Mouse (Mus musculus): ENCODE results near the gene Th. TPM values are rescaled to one million over a fixed set of nuclear protein-coding genes. Genes with fewer than 3 reads are reported as not detected.

Gene Th
- total RNA-seq, 1 experiment = 0.80 TPM

- in situ Hi-C loops (cut with MboI; ENCODE audit: low sequenced_read_pairs in 2 of 2, unreplicated experiment in 2 of 2) = loop anchor here in 1 of 2 experiments (10.0 kb wide), 1 partner anchor 182 kb away; no protein-coding TSS in a partner anchor
- Histone ChIP-seq H3K4me3 (ENCODE audit: insufficient read depth in 1 of 2, low read depth in 1 of 2, low read length in 2 of 2, poor library complexity in 1 of 2, severe bottlenecking in 1 of 2) (no peak overlapping the region), H3K36me3 (ENCODE audit: control insufficient read depth, insufficient read depth, low read length, poor library complexity, severe bottlenecking) (no peaks in the 10 kb centered on the region), H3K27ac (ENCODE audit: insufficient read depth, low read depth, low read length, poor library complexity, severe bottlenecking) (no peak overlapping the region), H3K9ac (ENCODE audit: insufficient read depth, low read depth, low read length, poor library complexity, severe bottlenecking) (no peak overlapping the region), H3K4me1 (ENCODE audit: control insufficient read depth in 2 of 2, insufficient read depth in 2 of 2, low read length in 2 of 2, poor library complexity in 1 of 2) (peaks cover 0 to 6% of the 10 kb centered on the region in 2 experiments; a peak in 1 of 4 replicates), H3K9me3 (ENCODE audit: control insufficient read depth, insufficient read depth, low read depth, low read length) (no peaks in the 10 kb centered on the region)
- TF ChIP-seq CHD2 (IDR thresholded peaks at IDR 0.05; ENCODE audit: low read depth, low read length) (no peak), ZNF384 (IDR thresholded peaks at IDR 0.05; ENCODE audit: low read depth, low read length) (no peak), HCFC1 (IDR thresholded peaks at IDR 0.05; ENCODE audit: borderline replicate concordance, insufficient read depth, low read length) (no peak)
- DNase-seq (ENCODE audit: low read depth, low spot score) = no peak
Measured at GRCm38 (mm10) chr7:142902931-142903330, 28.0 kb downstream of the Th start.

DNA sequence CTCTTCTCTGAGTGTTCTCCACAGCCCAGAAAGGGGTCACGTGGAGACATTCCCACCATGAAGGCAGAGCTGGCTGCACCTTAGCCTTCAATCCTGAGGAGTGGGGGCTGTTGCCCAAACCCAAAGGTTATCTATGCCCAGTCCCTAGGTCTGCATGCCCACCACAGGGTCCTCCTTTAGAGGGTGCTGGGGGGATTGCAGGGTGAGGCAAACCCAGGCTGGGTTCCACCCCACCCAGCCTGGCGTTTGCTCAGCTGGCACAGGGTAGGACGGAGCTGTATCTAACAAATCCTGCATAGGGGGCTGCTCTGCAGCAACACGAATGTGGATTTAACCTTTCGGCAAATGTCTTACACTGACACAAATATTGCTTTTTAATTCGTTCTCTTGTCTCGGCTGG lies 29.2 kb downstream of the Th start:
- Histone ChIP-seq H3K9me3 (ENCODE audit: control insufficient read depth, insufficient read depth, low read depth, low read length) (no peaks in the 10 kb centered on the region), H3K27ac (ENCODE audit: insufficient read depth, low read depth, low read length, poor library complexity, severe bottlenecking) (no peak overlapping the region), H3K36me3 (ENCODE audit: control insufficient read depth, insufficient read depth, low read length, poor library complexity, severe bottlenecking) (no peaks in the 10 kb centered on the region), H3K4me3 (ENCODE audit: insufficient read depth in 1 of 2, low read depth in 1 of 2, low read length in 2 of 2, poor library complexity in 1 of 2, severe bottlenecking in 1 of 2) (no peak overlapping the region), H3K4me1 (ENCODE audit: control insufficient read depth in 2 of 2, insufficient read depth in 2 of 2, low read length in 2 of 2, poor library complexity in 1 of 2) (peaks cover 0 to 6% of the 10 kb centered on the region in 2 experiments; a peak in 1 of 4 replicates), H3K9ac (ENCODE audit: insufficient read depth, low read depth, low read length, poor library complexity, severe bottlenecking) (no peak overlapping the region)
- TF ChIP-seq ZNF384 (IDR thresholded peaks at IDR 0.05; ENCODE audit: low read depth, low read length) (no peak), ZC3H11A (IDR thresholded peaks at IDR 0.05; ENCODE audit: borderline replicate concordance, low read depth, low read length) (no peak), CHD2 (IDR thresholded peaks at IDR 0.05; ENCODE audit: low read depth, low read length) (no peak), MAFK (IDR thresholded peaks at IDR 0.05; ENCODE audit: insufficient read depth, low read depth, low read length) (no peak)
- no peak for DNase-seq (ENCODE audit: low read depth, low spot score)
- in situ Hi-C loops (cut with MboI; ENCODE audit: low sequenced_read_pairs in 2 of 2, unreplicated experiment in 2 of 2) = loop anchor here in 1 of 2 experiments (10.0 kb wide), 1 partner anchor 183 kb away; no protein-coding TSS in a partner anchor

DNA sequence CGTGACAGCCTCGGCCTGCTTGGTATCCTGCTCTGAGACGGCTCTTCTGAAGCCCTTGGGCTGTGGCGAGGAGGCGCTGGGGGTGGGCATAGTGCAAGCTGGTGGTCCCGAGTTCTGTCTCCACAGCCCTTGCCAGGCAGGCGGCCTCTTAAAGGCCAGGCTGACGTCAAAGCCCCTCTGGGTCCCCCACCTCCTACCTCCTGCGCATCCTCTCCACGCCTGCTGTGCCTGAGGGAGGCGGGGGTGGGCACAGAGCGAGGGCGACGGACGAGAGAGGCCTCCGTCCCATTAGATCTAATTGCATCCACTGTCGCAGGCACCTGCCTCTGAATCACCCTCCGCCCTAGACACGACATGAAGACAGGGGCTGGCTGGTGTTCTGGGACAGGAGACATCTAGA lies 31.1 kb downstream of the Th start:
- TF ChIP-seq HCFC1 (IDR thresholded peaks at IDR 0.05; ENCODE audit: borderline replicate concordance, insufficient read depth, low read length) = no peak
- no peak for TF ChIP-seq CHD2 (IDR thresholded peaks at IDR 0.05; ENCODE audit: low read depth, low read length)
- in situ Hi-C loops (cut with MboI; ENCODE audit: low sequenced_read_pairs in 2 of 2, unreplicated experiment in 2 of 2) = loop anchor here in 1 of 2 experiments (10.0 kb wide), 1 partner anchor 185 kb away; no protein-coding TSS in a partner anchor
- H3K9me3 ChIP-seq (ENCODE audit: control insufficient read depth, insufficient read depth, low read depth, low read length) = no peaks in the 10 kb centered on the region
- no peak overlapping the region for H3K4me3 ChIP-seq (ENCODE audit: insufficient read depth in 1 of 2, low read depth in 1 of 2, low read length in 2 of 2, poor library complexity in 1 of 2, severe bottlenecking in 1 of 2)
- peaks cover 0 to 6% of the 10 kb centered on the region in 2 experiments; a peak in 1 of 4 replicates for H3K4me1 ChIP-seq (ENCODE audit: control insufficient read depth in 2 of 2, insufficient read depth in 2 of 2, low read length in 2 of 2, poor library complexity in 1 of 2)
- no peaks in the 10 kb centered on the region for H3K36me3 ChIP-seq (ENCODE audit: control insufficient read depth, insufficient read depth, low read length, poor library complexity, severe bottlenecking)
- DNase-seq (ENCODE audit: low read depth, low spot score) = no peak
- no peak overlapping the region for H3K9ac ChIP-seq (ENCODE audit: insufficient read depth, low read depth, low read length, poor library complexity, severe bottlenecking)
- H3K27ac ChIP-seq (ENCODE audit: insufficient read depth, low read depth, low read length, poor library complexity, severe bottlenecking) = no peak overlapping the region

DNA sequence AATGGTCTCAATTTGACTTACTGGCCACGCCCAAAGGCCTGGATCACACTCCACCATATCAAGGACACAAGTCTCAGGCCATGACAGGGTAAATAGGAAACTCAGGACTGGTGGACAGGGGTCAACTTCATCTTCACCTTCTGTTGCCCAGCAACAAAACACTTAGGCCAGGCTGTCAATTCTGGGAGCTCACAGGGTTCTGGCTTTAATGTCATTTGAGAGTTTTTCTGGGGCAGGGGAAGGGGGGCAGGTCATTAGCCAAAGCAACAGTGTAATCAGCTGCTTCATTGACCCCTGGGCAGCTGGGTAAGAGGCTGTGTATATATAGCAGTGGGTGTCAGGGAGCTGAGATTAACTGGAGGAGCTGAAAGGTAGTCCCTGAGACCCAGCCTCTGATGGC lies 33.5 kb downstream of the Th start:
- Histone ChIP-seq H3K36me3 (ENCODE audit: control insufficient read depth, insufficient read depth, low read length, poor library complexity, severe bottlenecking) (no peaks in the 10 kb centered on the region), H3K27ac (ENCODE audit: insufficient read depth, low read depth, low read length, poor library complexity, severe bottlenecking) (no peak overlapping the region), H3K4me1 (ENCODE audit: control insufficient read depth in 2 of 2, insufficient read depth in 2 of 2, low read length in 2 of 2, poor library complexity in 1 of 2) (peaks cover 0 to 6% of the 10 kb centered on the region in 2 experiments; a peak in 1 of 4 replicates), H3K9me3 (ENCODE audit: control insufficient read depth, insufficient read depth, low read depth, low read length) (no peaks in the 10 kb centered on the region), H3K9ac (ENCODE audit: insufficient read depth, low read depth, low read length, poor library complexity, severe bottlenecking) (no peak overlapping the region), H3K4me3 (ENCODE audit: insufficient read depth in 1 of 2, low read depth in 1 of 2, low read length in 2 of 2, poor library complexity in 1 of 2, severe bottlenecking in 1 of 2) (no peak overlapping the region)
- in situ Hi-C loops (cut with MboI; ENCODE audit: low sequenced_read_pairs in 2 of 2, unreplicated experiment in 2 of 2) = no loop called here
- DNase-seq (ENCODE audit: low read depth, low spot score) = no peak
- TF ChIP-seq HCFC1 (IDR thresholded peaks at IDR 0.05; ENCODE audit: borderline replicate concordance, insufficient read depth, low read length) (no peak), ZC3H11A (IDR thresholded peaks at IDR 0.05; ENCODE audit: borderline replicate concordance, low read depth, low read length) (no peak), ZNF384 (IDR thresholded peaks at IDR 0.05; ENCODE audit: low read depth, low read length) (no peak), MAFK (IDR thresholded peaks at IDR 0.05; ENCODE audit: insufficient read depth, low read depth, low read length) (no peak), CHD2 (IDR thresholded peaks at IDR 0.05; ENCODE audit: low read depth, low read length) (no peak)

Data from ES-E14 (cell line).